Mouse (Mus musculus) left cerebral cortex, postnatal 14 days (tissue): ENCODE results near the gene Npr2. TPM values are rescaled to one million over a fixed set of nuclear protein-coding genes. Genes with fewer than 3 reads are reported as not detected.

Experiments
- microRNA-seq, 2 experiments: library from miRNA; unstranded; fragments of <30 nt; microRNA quantifications; one replicate each; pipeline ENCODE4 v1.2.0; 2022
- total RNA-seq, 2 experiments: library from RNA; stranded (reverse); gene quantifications; 2 replicates each; pipeline ENCODE4 v1.2.3; 2021

The Npr2 gene
- total RNA-seq, 2 experiments from 2014 or later: 38.5 to 43.3 TPM

Small RNA genes lying within 50 kb of the gene (microRNA-seq; reads per million reads assigned to microRNA genes)
- 0 to 1.0 reads per million in 2 experiments for gene Gm25262

Other genes with a start within 250 kb of the Npr2 start
- 100 to 1,000 TPM; 128 to 142 TPM for gene Rusc2, start 250.0 kb upstream of the Npr2 start, total RNA-seq
- under 1 TPM; 0.33 to 0.74 TPM for gene Fam166b, start 202.8 kb upstream of the Npr2 start, total RNA-seq
- gene Tesk1, start 190.0 kb upstream of the Npr2 start, total RNA-seq: 10 to 100 TPM; 63.7 to 69.4 TPM
- gene Cd72, start 177.3 kb upstream of the Npr2 start, total RNA-seq: under 1 TPM in 1 of 2 experiments, not detected in 1; 0.36 TPM
- gene Sit1, start 148.2 kb upstream of the Npr2 start, total RNA-seq: not detected
- 10 to 100 TPM; 23.0 to 29.0 TPM for gene Ccdc107, start 139.0 kb upstream of the Npr2 start, total RNA-seq
- 1 to 10 TPM; 1.4 to 2.1 TPM for gene Arhgef39, start 132.2 kb upstream of the Npr2 start, total RNA-seq
- gene Car9, start 125.0 kb upstream of the Npr2 start, total RNA-seq: under 1 TPM; 0.27 to 0.44 TPM
- 1 to 10 TPM; 6.0 to 7.6 TPM for gene Tpm2, start 108.2 kb upstream of the Npr2 start, total RNA-seq
- gene Creb3, start 69.6 kb upstream of the Npr2 start, total RNA-seq: 10 to 100 TPM; 68.9 to 69.2 TPM
- gene Tln1, start 69.2 kb upstream of the Npr2 start, total RNA-seq: 10 to 100 TPM; 53.6 to 60.4 TPM
- 10 to 100 TPM; 47.7 to 56.3 TPM for gene Rgp1, start 53.2 kb upstream of the Npr2 start, total RNA-seq
- 10 to 100 TPM; 67.8 to 71.5 TPM for gene Gba2, start 53.1 kb upstream of the Npr2 start, total RNA-seq
- not detected for gene Msmp, start 47.4 kb upstream of the Npr2 start, total RNA-seq
- gene Spag8, start 21.7 kb downstream of the Npr2 start, total RNA-seq: under 1 TPM; 0.68 to 0.75 TPM
- gene Hint2, start 24.5 kb downstream of the Npr2 start, total RNA-seq: 10 to 100 TPM; 32.7 to 36.7 TPM
- 10 to 100 TPM; 66.6 to 75.5 TPM for gene Tmem8b, start 37.0 kb downstream of the Npr2 start, total RNA-seq
- 1 to 10 TPM; 1.3 to 1.8 TPM for gene Fam221b, start 37.2 kb downstream of the Npr2 start, total RNA-seq
- not detected for gene Olfr70, start 68.9 kb downstream of the Npr2 start, total RNA-seq
- gene Olfr71, start 78.3 kb downstream of the Npr2 start, total RNA-seq: not detected
- gene Hrct1, start 95.3 kb downstream of the Npr2 start, total RNA-seq: under 1 TPM; 0.64 to 0.68 TPM
- gene Spaar, start 98.1 kb downstream of the Npr2 start, total RNA-seq: under 1 TPM; 0.48 to 0.53 TPM
- not detected for gene Olfr159, start 139.1 kb downstream of the Npr2 start, total RNA-seq
- not detected for gene Olfr156, start 192.0 kb downstream of the Npr2 start, total RNA-seq
- not detected for gene Olfr157, start 208.3 kb downstream of the Npr2 start, total RNA-seq
- gene Olfr155, start 219.6 kb downstream of the Npr2 start, total RNA-seq: not detected
- 1 to 10 TPM; 5.6 to 7.3 TPM for gene Reck, start 243.6 kb downstream of the Npr2 start, total RNA-seq